Mouse (Mus musculus): ENCODE measurements around the gene Hp1bp3. TPM values are rescaled to one million over a fixed set of nuclear protein-coding genes. Genes with fewer than 3 reads are reported as not detected.

The Hp1bp3 gene
- polyA plus RNA-seq, 1 experiment from 2014 or later = 147 TPM

- H3K4me1 ChIP-seq = no peaks in the 10 kb centered on the region
- WGBS = 90% methylated on average over 5 of the region's 5 CpGs
- H3K9me3 ChIP-seq = no peaks in the 10 kb centered on the region
- no peak for DNase-seq (ENCODE audit: extremely low spot score, low spot score)
- H3K36me3 ChIP-seq (replicated peaks) = peaks cover 50% of the 10 kb centered on the region
- H3K27ac ChIP-seq = no peak overlapping the region
- no peak overlapping the region for H3K4me3 ChIP-seq
- no peaks in the 10 kb centered on the region for H3K27me3 ChIP-seq (ENCODE audit: poor library complexity, severe bottlenecking)
Measured at GRCm38 (mm10) chr4:138210116-138210515, 6.0 kb upstream of the Hp1bp3 start.

- no peaks in the 10 kb centered on the region for H3K9me3 ChIP-seq
- no peak overlapping the region for H3K4me3 ChIP-seq
- 87% methylated on average over 3 of the region's 3 CpGs for WGBS
- DNase-seq (ENCODE audit: extremely low spot score, low spot score) = no peak
- H3K27me3 ChIP-seq (ENCODE audit: poor library complexity, severe bottlenecking) = no peaks in the 10 kb centered on the region
- peaks cover 23% of the 10 kb centered on the region for H3K4me1 ChIP-seq
- H3K27ac ChIP-seq = no peak overlapping the region
- peaks cover 24% of the 10 kb centered on the region for H3K36me3 ChIP-seq (replicated peaks)
Measured at GRCm38 (mm10) chr4:138213861-138214260, 2.2 kb upstream of the Hp1bp3 start.

- 50% methylated on average over 13 of the region's 13 CpGs for WGBS
- Histone ChIP-seq H3K9me3 (no peaks in the 10 kb centered on the region), H3K4me1 (peaks cover 34% of the 10 kb centered on the region), H3K36me3 (replicated peaks) (peaks cover 27% of the 10 kb centered on the region), H3K4me3 (peak overlapping the region; percentile 91), H3K27me3 (ENCODE audit: poor library complexity, severe bottlenecking) (no peaks in the 10 kb centered on the region), H3K27ac (peak overlapping the region; percentile 100)
- no peak for DNase-seq (ENCODE audit: extremely low spot score, low spot score)
Measured at GRCm38 (mm10) chr4:138215671-138216199, 361 bp upstream of the Hp1bp3 start.

- Histone ChIP-seq H3K4me3 (peak overlapping the region; percentile 91), H3K27ac (peak overlapping the region; percentile 100), H3K27me3 (ENCODE audit: poor library complexity, severe bottlenecking) (no peaks in the 10 kb centered on the region), H3K4me1 (peaks cover 34% of the 10 kb centered on the region), H3K9me3 (no peaks in the 10 kb centered on the region), H3K36me3 (replicated peaks) (peaks cover 35% of the 10 kb centered on the region)
- DNase-seq (ENCODE audit: extremely low spot score, low spot score) = peak; percentile 96
- WGBS = under 1% methylated on average over 60 of the region's 68 CpGs
Measured at GRCm38 (mm10) chr4:138216891-138217392, 846 bp downstream of the Hp1bp3 start.

GRCm38 (mm10) chr4:138217441-138217840 lies 1.3 kb downstream of the Hp1bp3 start:
- Histone ChIP-seq H3K27ac (peak overlapping the region; percentile 100), H3K4me1 (peaks cover 34% of the 10 kb centered on the region), H3K27me3 (ENCODE audit: poor library complexity, severe bottlenecking) (no peaks in the 10 kb centered on the region), H3K36me3 (replicated peaks) (peaks cover 40% of the 10 kb centered on the region), H3K9me3 (no peaks in the 10 kb centered on the region), H3K4me3 (peak overlapping the region; percentile 91)
- DNase-seq (ENCODE audit: extremely low spot score, low spot score) = no peak
- 1% methylated on average over 36 of the region's 36 CpGs for WGBS

- Histone ChIP-seq H3K27me3 (ENCODE audit: poor library complexity, severe bottlenecking) (no peaks in the 10 kb centered on the region), H3K9me3 (no peaks in the 10 kb centered on the region), H3K4me1 (peaks cover 34% of the 10 kb centered on the region), H3K27ac (peak overlapping the region; percentile 100), H3K36me3 (replicated peaks) (peaks cover 46% of the 10 kb centered on the region), H3K4me3 (peak overlapping the region; percentile 91)
- 88% methylated on average over 11 of the region's 11 CpGs for WGBS
- no peak for DNase-seq (ENCODE audit: extremely low spot score, low spot score)
Measured at GRCm38 (mm10) chr4:138217951-138218685, 2.0 kb downstream of the Hp1bp3 start.

- peaks cover 59% of the 10 kb centered on the region for H3K36me3 ChIP-seq (replicated peaks)
Measured at GRCm38 (mm10) chr4:138219331-138219730, 3.2 kb downstream of the Hp1bp3 start.

GRCm38 (mm10) chr4:138220761-138221160 lies 4.7 kb downstream of the Hp1bp3 start:
- H3K36me3 ChIP-seq (replicated peaks) = peaks cover 72% of the 10 kb centered on the region
- H3K4me1 ChIP-seq = peaks cover 30% of the 10 kb centered on the region
- H3K4me3 ChIP-seq = no peak overlapping the region
- 92% methylated on average over 7 of the region's 7 CpGs for WGBS
- no peak for DNase-seq (ENCODE audit: extremely low spot score, low spot score)
- no peaks in the 10 kb centered on the region for H3K9me3 ChIP-seq
- no peak overlapping the region for H3K27ac ChIP-seq
- no peaks in the 10 kb centered on the region for H3K27me3 ChIP-seq (ENCODE audit: poor library complexity, severe bottlenecking)

More at GRCm38 (mm10) chr4:138219331-138219730, 3.2 kb downstream of the Hp1bp3 start:
- no peak overlapping the region for H3K27ac ChIP-seq
- H3K4me3 ChIP-seq = no peak overlapping the region
- peaks cover 34% of the 10 kb centered on the region for H3K4me1 ChIP-seq
- DNase-seq (ENCODE audit: extremely low spot score, low spot score) = no peak
- 94% methylated on average over 5 of the region's 5 CpGs for WGBS
- no peaks in the 10 kb centered on the region for H3K27me3 ChIP-seq (ENCODE audit: poor library complexity, severe bottlenecking)
- H3K9me3 ChIP-seq = no peaks in the 10 kb centered on the region

- H3K4me3 ChIP-seq = no peak overlapping the region
- WGBS = 95% methylated on average over 5 of the region's 5 CpGs
- H3K36me3 ChIP-seq (replicated peaks) = peaks cover 78% of the 10 kb centered on the region
Measured at GRCm38 (mm10) chr4:138221406-138221805, 5.3 kb downstream of the Hp1bp3 start.

GRCm38 (mm10) chr4:138222396-138222795 lies 6.3 kb downstream of the Hp1bp3 start:
- peaks cover 25% of the 10 kb centered on the region for H3K4me1 ChIP-seq
- no peak overlapping the region for H3K4me3 ChIP-seq
- no peak overlapping the region for H3K27ac ChIP-seq
- 90% methylated on average over 5 of the region's 5 CpGs for WGBS
- peaks cover 87% of the 10 kb centered on the region for H3K36me3 ChIP-seq (replicated peaks)
- no peaks in the 10 kb centered on the region for H3K27me3 ChIP-seq (ENCODE audit: poor library complexity, severe bottlenecking)
- no peaks in the 10 kb centered on the region for H3K9me3 ChIP-seq
- no peak for DNase-seq (ENCODE audit: extremely low spot score, low spot score)

More at GRCm38 (mm10) chr4:138221406-138221805, 5.3 kb downstream of the Hp1bp3 start:
- H3K27me3 ChIP-seq (ENCODE audit: poor library complexity, severe bottlenecking) = no peaks in the 10 kb centered on the region
- H3K9me3 ChIP-seq = no peaks in the 10 kb centered on the region
- H3K4me1 ChIP-seq = peaks cover 25% of the 10 kb centered on the region
- H3K27ac ChIP-seq = no peak overlapping the region
- DNase-seq (ENCODE audit: extremely low spot score, low spot score) = no peak

GRCm38 (mm10) chr4:138223623-138224022 lies 7.5 kb downstream of the Hp1bp3 start:
- peaks cover 14% of the 10 kb centered on the region for H3K4me1 ChIP-seq
- WGBS = 91% methylated on average over 10 of the region's 10 CpGs
- H3K4me3 ChIP-seq = no peak overlapping the region
- no peaks in the 10 kb centered on the region for H3K9me3 ChIP-seq
- no peak for DNase-seq (ENCODE audit: extremely low spot score, low spot score)
- H3K27ac ChIP-seq = no peak overlapping the region
- peaks cover 92% of the 10 kb centered on the region for H3K36me3 ChIP-seq (replicated peaks)
- H3K27me3 ChIP-seq (ENCODE audit: poor library complexity, severe bottlenecking) = no peaks in the 10 kb centered on the region

GRCm38 (mm10) chr4:138246756-138247665 lies 30.9 kb downstream of the Hp1bp3 start:
- Histone ChIP-seq H3K27me3 (ENCODE audit: poor library complexity, severe bottlenecking) (peaks cover 57% of the 10 kb centered on the region), H3K27ac (no peak overlapping the region), H3K36me3 (replicated peaks) (peaks cover 61% of the 10 kb centered on the region), H3K9me3 (no peaks in the 10 kb centered on the region), H3K4me1 (peaks cover 30% of the 10 kb centered on the region), H3K4me3 (no peak overlapping the region)
- WGBS = 84% methylated on average over 27 of the region's 27 CpGs
- no peak for DNase-seq (ENCODE audit: extremely low spot score, low spot score)
